8 mouse cellular contexts compared by ENCODE assay signal in genomic region chr16:23102340-23103037, GRCm38 (mm10). TPM values are rescaled to one million over a fixed set of nuclear protein-coding genes. Genes with fewer than 3 reads are reported as not detected.
A peak's percentile ranks its signal among the peaks of the same experiment; 100 is the strongest.
DNase-seq lines count a peak whose midpoint lies in the region; ATAC-seq and TF ChIP-seq lines count a peak whose summit lies in the region.

No protein-coding gene starts in this region.

- H3K27me3 ChIP-seq in heart, adult 2 months (ENCODE audit: control insufficient read depth, insufficient read depth, low read length), result no peaks in the 10 kb centered on the region

- intact Hi-C loops in heart, adult 2 months (cut with DNase I), result no loop called here
- intact Hi-C loops in left cerebral cortex, adult 2 months (cut with DNase I), result no loop called here

- peak overlapping the region; percentile 12 for H3K4me3 ChIP-seq in heart, adult 2 months
- peak overlapping the region; percentile 22; the same call in 1 of the 2 replicates for H3K4me3 ChIP-seq in brown adipose tissue, adult 24 weeks (ENCODE audit: insufficient read depth, low read depth, low read length)
- H3K4me3 ChIP-seq in left cerebral cortex, adult 2 months, result no peak overlapping the region

- 18% methylated on average over 15 of the region's 15 CpGs for WGBS in heart, adult 2 months

- DNase-seq in heart, adult 2 months, result no peak
- no peak for DNase-seq in heart, adult 18-20 months
- DNase-seq in naive thymus-derived CD4-positive, alpha-beta T cell, adult 2 months (ENCODE audit: low read depth), result peak; percentile 72
- no peak for DNase-seq in adrenal gland, postnatal 14 days
- no peak for DNase-seq in left cerebral cortex, adult 18-20 months (ENCODE audit: low spot score in 2 of 2)
- no peak for DNase-seq in left cerebral cortex, adult 2 months (ENCODE audit: extremely low spot score in 1 of 2, low spot score in 2 of 2)

- H3K4me1 ChIP-seq in heart, adult 2 months (ENCODE audit: control insufficient read depth, insufficient read depth, low read length), result peaks cover 3% of the 10 kb centered on the region
- H3K4me1 ChIP-seq in brown adipose tissue, adult 24 weeks (ENCODE audit: control insufficient read depth, insufficient read depth, insufficient read length, low read length), result no peaks in the 10 kb centered on the region

- no peak for TF ChIP-seq POLR2A in heart, adult 2 months (IDR thresholded peaks at IDR 0.05; ENCODE audit: insufficient read depth, low read depth, low read length)

- H3K79me2 ChIP-seq in heart, adult 2 months (replicated peaks; ENCODE audit: control insufficient read depth, insufficient read depth, low read length), result no peaks in the 10 kb centered on the region

- TF ChIP-seq CTCF in heart, adult 2 months (IDR thresholded peaks at IDR 0.05), result no peak
- TF ChIP-seq CTCF in left cerebral cortex, adult 2 months (IDR thresholded peaks at IDR 0.05), result no peak

- peak; percentile 55 for ATAC-seq in inflammation-experienced regulatory T-cells, adult 6 months

- peak overlapping the region; percentile 70 for H3K9ac ChIP-seq in heart, adult 2 months (ENCODE audit: low read depth, low read length)

- no peaks in the 10 kb centered on the region for H3K36me3 ChIP-seq in heart, adult 2 months (ENCODE audit: control insufficient read depth, insufficient read depth, low read length)

- no peak for TF ChIP-seq EP300 in heart, adult 2 months (IDR thresholded peaks at IDR 0.05; ENCODE audit: insufficient read depth, low read depth, low read length)

- no peak overlapping the region for H3K27ac ChIP-seq in heart, adult 2 months
- H3K27ac ChIP-seq in brown adipose tissue, adult 24 weeks (replicated peaks; ENCODE audit: low read depth, low read length), result no peak overlapping the region
- H3K27ac ChIP-seq in left cerebral cortex, adult 2 months, result no peak overlapping the region

RNA-seq across cellular contexts. Expression of gene Eif4a2, which starts 4.8 kb away (rescaled TPM):
- 100 to 1,000 TPM; 337 to 385 TPM for total RNA-seq in heart, adult 2 months (2021)
- polyA plus RNA-seq in heart, adult 2 months (2012; rRNA removed), result 128 and 287 TPM in 2 replicates
- total RNA-seq in heart, adult 18-20 months (2021), result 100 to 1,000 TPM; 420 to 448 TPM
- 287 and 288 TPM in 2 replicates for polyA plus RNA-seq in brown adipose tissue, adult 24 weeks (2012; ENCODE audit: insufficient read depth, insufficient read length, missing spikeins)
- 100 to 1,000 TPM; 438 to 692 (median 649) TPM for polyA plus RNA-seq in inflammation-experienced regulatory T-cells, adult 6 months (2017; shearing (Covaris generic))
- 360 and 379 TPM in 2 replicates for total RNA-seq in adrenal gland, postnatal 14 days (2021)
- total RNA-seq in left cerebral cortex, adult 18-20 months (2021), result 100 to 1,000 TPM; 894 to 957 TPM
- total RNA-seq in left cerebral cortex, adult 2 months (2021), result 100 to 1,000 TPM; 838 to 905 TPM

RNA-seq across cellular contexts. Expression of gene Rfc4, which starts 25.0 kb away (rescaled TPM):
- total RNA-seq in heart, adult 2 months (2021), result 1 to 10 TPM; 6.2 to 7.3 TPM
- 1.5 and 1.6 TPM in 2 replicates for polyA plus RNA-seq in heart, adult 2 months (2012; rRNA removed)
- 10 to 100 TPM in 1 of 2 experiments, 1 to 10 TPM in 1; 8.3 to 10.1 TPM for total RNA-seq in heart, adult 18-20 months (2021)
- 13.8 and 15.6 TPM in 2 replicates for polyA plus RNA-seq in brown adipose tissue, adult 24 weeks (2012; ENCODE audit: insufficient read depth, insufficient read length, missing spikeins)
- polyA plus RNA-seq in inflammation-experienced regulatory T-cells, adult 6 months (2017; shearing (Covaris generic)), result 100 to 1,000 TPM in 1 of 3 experiments, 10 to 100 TPM in 2; 34.3 to 110 (median 50.4) TPM
- total RNA-seq in adrenal gland, postnatal 14 days (2021), result 14.5 and 15.2 TPM in 2 replicates
- total RNA-seq in left cerebral cortex, adult 18-20 months (2021), result 1 to 10 TPM; 5.0 to 6.5 TPM
- 1 to 10 TPM; 4.1 to 6.6 TPM for total RNA-seq in left cerebral cortex, adult 2 months (2021)

RNA-seq across cellular contexts. Expression of gene Adipoq, which starts 43.8 kb away (rescaled TPM):
- total RNA-seq in heart, adult 2 months (2021), result 10 to 100 TPM in 1 of 2 experiments, 1 to 10 TPM in 1; 5.9 to 13.6 TPM
- 26.4 and 52.5 TPM in 2 replicates for polyA plus RNA-seq in heart, adult 2 months (2012; rRNA removed)
- total RNA-seq in heart, adult 18-20 months (2021), result 10 to 100 TPM; 14.8 to 64.6 TPM
- 1,590 and 1,771 TPM in 2 replicates for polyA plus RNA-seq in brown adipose tissue, adult 24 weeks (2012; ENCODE audit: insufficient read depth, insufficient read length, missing spikeins)
- polyA plus RNA-seq in inflammation-experienced regulatory T-cells, adult 6 months (2017; shearing (Covaris generic)), result under 1 TPM in 2 of 3 experiments, not detected in 1; 0.46 to 0.95 TPM
- total RNA-seq in adrenal gland, postnatal 14 days (2021), result 317 and 319 TPM in 2 replicates
- not detected for total RNA-seq in left cerebral cortex, adult 18-20 months (2021)
- not detected for total RNA-seq in left cerebral cortex, adult 2 months (2021)

RNA-seq across cellular contexts. Expression of gene Kng1, which starts 44.8 kb away (rescaled TPM):
- not detected for total RNA-seq in heart, adult 2 months (2021)
- polyA plus RNA-seq in heart, adult 2 months (2012; rRNA removed), result 0.50 TPM in 1 of 2 replicates, not detected in the other
- total RNA-seq in heart, adult 18-20 months (2021), result not detected
- 0.88 and 1.6 TPM in 2 replicates for polyA plus RNA-seq in brown adipose tissue, adult 24 weeks (2012; ENCODE audit: insufficient read depth, insufficient read length, missing spikeins)
- polyA plus RNA-seq in inflammation-experienced regulatory T-cells, adult 6 months (2017; shearing (Covaris generic)), result not detected
- 13.1 and 215 TPM in 2 replicates for total RNA-seq in adrenal gland, postnatal 14 days (2021)
- not detected for total RNA-seq in left cerebral cortex, adult 18-20 months (2021)
- not detected for total RNA-seq in left cerebral cortex, adult 2 months (2021)

Comparison
In these comparisons a context has a peak if more than half of its experiments do, and no peak if none do; other contexts are left out.
1. RNA of gene Adipoq, which starts 43.8 kb away (total RNA-seq): 317 to 319 TPM in adrenal gland, postnatal 14 days, 14.8 to 64.6 TPM in heart, adult 18-20 months and 5.9 to 13.6 TPM in heart, adult 2 months; not detected in left cerebral cortex, adult 2 months and not detected in left cerebral cortex, adult 18-20 months; every median in the first group is over 4 times any median in the second.